Mouse (Mus musculus): Measurements from ENCODE around the gene Pgm1. TPM values are rescaled to one million over a fixed set of nuclear protein-coding genes. Genes with fewer than 3 reads are reported as not detected.

Gene Pgm1
- polyA plus RNA-seq, 1 experiment from 2014 or later: 86.5 TPM

GRCm38 (mm10) chr4:99947192-99947591 lies 18.0 kb downstream of the Pgm1 start:
- 75% methylated on average over 1 of the region's 1 CpGs for WGBS
- ATAC-seq (ENCODE audit: low read depth): peak; percentile 49; the same call in 1 of the 2 replicates
- Histone ChIP-seq H3K36me3 (ENCODE audit: control insufficient read depth, insufficient read depth, low read length) (no peaks in the 10 kb centered on the region), H3K27me3 (ENCODE audit: control insufficient read depth, insufficient read depth, low read length) (no peaks in the 10 kb centered on the region), H3K9me3 (ENCODE audit: control insufficient read depth, low read length) (no peaks in the 10 kb centered on the region), H3K4me1 (ENCODE audit: control insufficient read depth, insufficient read depth, low read length) (no peaks in the 10 kb centered on the region), H3K27ac (ENCODE audit: low read depth, low read length) (no peak overlapping the region), H3K9ac (replicated peaks; ENCODE audit: low read depth, low read length) (no peak overlapping the region), H3K4me2 (ENCODE audit: low read depth, low read length) (no peak overlapping the region), H3K4me3 (ENCODE audit: low read depth, low read length) (no peak overlapping the region)

- ATAC-seq (ENCODE audit: low read depth): no peak
- no peaks in the 10 kb centered on the region for H3K9me3 ChIP-seq (ENCODE audit: control insufficient read depth, low read length)
- no peak overlapping the region for H3K4me2 ChIP-seq (ENCODE audit: low read depth, low read length)
- H3K4me3 ChIP-seq (ENCODE audit: low read depth, low read length): no peak overlapping the region
- 96% methylated on average over 1 of the region's 1 CpGs for WGBS
- H3K36me3 ChIP-seq (ENCODE audit: control insufficient read depth, insufficient read depth, low read length): no peaks in the 10 kb centered on the region
- no peaks in the 10 kb centered on the region for H3K27me3 ChIP-seq (ENCODE audit: control insufficient read depth, insufficient read depth, low read length)
- H3K9ac ChIP-seq (replicated peaks; ENCODE audit: low read depth, low read length): no peak overlapping the region
- no peaks in the 10 kb centered on the region for H3K4me1 ChIP-seq (ENCODE audit: control insufficient read depth, insufficient read depth, low read length)
- H3K27ac ChIP-seq (ENCODE audit: low read depth, low read length): no peak overlapping the region
These were observed 18.7 kb downstream of the Pgm1 start for GRCm38 (mm10) chr4:99947896-99948295.

GRCm38 (mm10) chr4:99953904-99954303 lies 24.7 kb downstream of the Pgm1 start:
- no peak for ATAC-seq (ENCODE audit: low read depth)
- H3K4me2 ChIP-seq (ENCODE audit: low read depth, low read length): no peak overlapping the region
- no peaks in the 10 kb centered on the region for H3K27me3 ChIP-seq (ENCODE audit: control insufficient read depth, insufficient read depth, low read length)
- H3K9ac ChIP-seq (replicated peaks; ENCODE audit: low read depth, low read length): no peak overlapping the region
- WGBS: 96% methylated on average over 2 of the region's 2 CpGs
- H3K27ac ChIP-seq (ENCODE audit: low read depth, low read length): no peak overlapping the region
- no peaks in the 10 kb centered on the region for H3K36me3 ChIP-seq (ENCODE audit: control insufficient read depth, insufficient read depth, low read length)
- no peaks in the 10 kb centered on the region for H3K9me3 ChIP-seq (ENCODE audit: control insufficient read depth, low read length)
- no peak overlapping the region for H3K4me3 ChIP-seq (ENCODE audit: low read depth, low read length)
- H3K4me1 ChIP-seq (ENCODE audit: control insufficient read depth, insufficient read depth, low read length): no peaks in the 10 kb centered on the region

GRCm38 (mm10) chr4:99955396-99955795 lies 26.2 kb downstream of the Pgm1 start:
- Histone ChIP-seq H3K4me3 (ENCODE audit: low read depth, low read length) (no peak overlapping the region), H3K27me3 (ENCODE audit: control insufficient read depth, insufficient read depth, low read length) (no peaks in the 10 kb centered on the region), H3K4me2 (ENCODE audit: low read depth, low read length) (no peak overlapping the region), H3K4me1 (ENCODE audit: control insufficient read depth, insufficient read depth, low read length) (no peaks in the 10 kb centered on the region), H3K9me3 (ENCODE audit: control insufficient read depth, low read length) (no peaks in the 10 kb centered on the region), H3K27ac (ENCODE audit: low read depth, low read length) (no peak overlapping the region), H3K36me3 (ENCODE audit: control insufficient read depth, insufficient read depth, low read length) (no peaks in the 10 kb centered on the region), H3K9ac (replicated peaks; ENCODE audit: low read depth, low read length) (no peak overlapping the region)
- 78% methylated on average over 10 of the region's 10 CpGs for WGBS
- ATAC-seq (ENCODE audit: low read depth): no peak

GRCm38 (mm10) chr4:99957186-99957585 lies 28.0 kb downstream of the Pgm1 start:
- Histone ChIP-seq H3K4me2 (ENCODE audit: low read depth, low read length) (no peak overlapping the region), H3K9me3 (ENCODE audit: control insufficient read depth, low read length) (no peaks in the 10 kb centered on the region), H3K9ac (replicated peaks; ENCODE audit: low read depth, low read length) (no peak overlapping the region), H3K27ac (ENCODE audit: low read depth, low read length) (no peak overlapping the region), H3K36me3 (ENCODE audit: control insufficient read depth, insufficient read depth, low read length) (no peaks in the 10 kb centered on the region), H3K4me3 (ENCODE audit: low read depth, low read length) (no peak overlapping the region), H3K4me1 (ENCODE audit: control insufficient read depth, insufficient read depth, low read length) (no peaks in the 10 kb centered on the region), H3K27me3 (ENCODE audit: control insufficient read depth, insufficient read depth, low read length) (no peaks in the 10 kb centered on the region)
- WGBS: 90% methylated on average over 4 of the region's 4 CpGs
- ATAC-seq (ENCODE audit: low read depth): no peak

GRCm38 (mm10) chr4:99958084-99958815 lies 29.0 kb downstream of the Pgm1 start:
- WGBS: 87% methylated on average over 7 of the region's 7 CpGs
- no peak overlapping the region for H3K27ac ChIP-seq (ENCODE audit: low read depth, low read length)
- no peak overlapping the region for H3K9ac ChIP-seq (replicated peaks; ENCODE audit: low read depth, low read length)
- H3K4me1 ChIP-seq (ENCODE audit: control insufficient read depth, insufficient read depth, low read length): no peaks in the 10 kb centered on the region
- no peaks in the 10 kb centered on the region for H3K27me3 ChIP-seq (ENCODE audit: control insufficient read depth, insufficient read depth, low read length)
- H3K36me3 ChIP-seq (ENCODE audit: control insufficient read depth, insufficient read depth, low read length): no peaks in the 10 kb centered on the region
- no peak overlapping the region for H3K4me2 ChIP-seq (ENCODE audit: low read depth, low read length)
- no peaks in the 10 kb centered on the region for H3K9me3 ChIP-seq (ENCODE audit: control insufficient read depth, low read length)
- H3K4me3 ChIP-seq (ENCODE audit: low read depth, low read length): no peak overlapping the region
- ATAC-seq (ENCODE audit: low read depth): no peak

GRCm38 (mm10) chr4:99959308-99959707 lies 30.1 kb downstream of the Pgm1 start:
- no peaks in the 10 kb centered on the region for H3K27me3 ChIP-seq (ENCODE audit: control insufficient read depth, insufficient read depth, low read length)
- ATAC-seq (ENCODE audit: low read depth): no peak

GRCm38 (mm10) chr4:99966555-99966954 lies 37.3 kb downstream of the Pgm1 start:
- Histone ChIP-seq H3K36me3 (ENCODE audit: control insufficient read depth, insufficient read depth, low read length) (no peaks in the 10 kb centered on the region), H3K9ac (replicated peaks; ENCODE audit: low read depth, low read length) (no peak overlapping the region), H3K4me1 (ENCODE audit: control insufficient read depth, insufficient read depth, low read length) (no peaks in the 10 kb centered on the region), H3K4me3 (ENCODE audit: low read depth, low read length) (no peak overlapping the region), H3K4me2 (ENCODE audit: low read depth, low read length) (no peak overlapping the region), H3K27me3 (ENCODE audit: control insufficient read depth, insufficient read depth, low read length) (no peaks in the 10 kb centered on the region), H3K9me3 (ENCODE audit: control insufficient read depth, low read length) (no peaks in the 10 kb centered on the region), H3K27ac (ENCODE audit: low read depth, low read length) (no peak overlapping the region)
- 81% methylated on average over 6 of the region's 6 CpGs for WGBS
- ATAC-seq (ENCODE audit: low read depth): no peak

More at GRCm38 (mm10) chr4:99959308-99959707, 30.1 kb downstream of the Pgm1 start:
- no peaks in the 10 kb centered on the region for H3K4me1 ChIP-seq (ENCODE audit: control insufficient read depth, insufficient read depth, low read length)
- 77% methylated on average over 3 of the region's 3 CpGs for WGBS
- no peak overlapping the region for H3K4me3 ChIP-seq (ENCODE audit: low read depth, low read length)
- H3K27ac ChIP-seq (ENCODE audit: low read depth, low read length): no peak overlapping the region
- no peak overlapping the region for H3K4me2 ChIP-seq (ENCODE audit: low read depth, low read length)
- H3K9ac ChIP-seq (replicated peaks; ENCODE audit: low read depth, low read length): no peak overlapping the region
- no peaks in the 10 kb centered on the region for H3K36me3 ChIP-seq (ENCODE audit: control insufficient read depth, insufficient read depth, low read length)
- no peaks in the 10 kb centered on the region for H3K9me3 ChIP-seq (ENCODE audit: control insufficient read depth, low read length)

- no peak overlapping the region for H3K27ac ChIP-seq (ENCODE audit: low read depth, low read length)
- no peak overlapping the region for H3K4me3 ChIP-seq (ENCODE audit: low read depth, low read length)
- WGBS: 34% methylated on average over 5 of the region's 5 CpGs
- no peak overlapping the region for H3K9ac ChIP-seq (replicated peaks; ENCODE audit: low read depth, low read length)
- H3K27me3 ChIP-seq (ENCODE audit: control insufficient read depth, insufficient read depth, low read length): no peaks in the 10 kb centered on the region
- H3K36me3 ChIP-seq (ENCODE audit: control insufficient read depth, insufficient read depth, low read length): no peaks in the 10 kb centered on the region
- no peak overlapping the region for H3K4me2 ChIP-seq (ENCODE audit: low read depth, low read length)
- no peak for ATAC-seq (ENCODE audit: low read depth)
- no peaks in the 10 kb centered on the region for H3K9me3 ChIP-seq (ENCODE audit: control insufficient read depth, low read length)
- H3K4me1 ChIP-seq (ENCODE audit: control insufficient read depth, insufficient read depth, low read length): no peaks in the 10 kb centered on the region
These were observed 40.1 kb downstream of the Pgm1 start for GRCm38 (mm10) chr4:99969328-99969727.

Measured in neural tube, embryonic 14.5 days (tissue).